Mouse (Mus musculus): ENCODE data around the gene Nebl. TPM values are rescaled to one million over a fixed set of nuclear protein-coding genes. Genes with fewer than 3 reads are reported as not detected.

Nebl gene
- polyA plus RNA-seq, 1 experiment from 2014 or later: 337 TPM

DNA sequence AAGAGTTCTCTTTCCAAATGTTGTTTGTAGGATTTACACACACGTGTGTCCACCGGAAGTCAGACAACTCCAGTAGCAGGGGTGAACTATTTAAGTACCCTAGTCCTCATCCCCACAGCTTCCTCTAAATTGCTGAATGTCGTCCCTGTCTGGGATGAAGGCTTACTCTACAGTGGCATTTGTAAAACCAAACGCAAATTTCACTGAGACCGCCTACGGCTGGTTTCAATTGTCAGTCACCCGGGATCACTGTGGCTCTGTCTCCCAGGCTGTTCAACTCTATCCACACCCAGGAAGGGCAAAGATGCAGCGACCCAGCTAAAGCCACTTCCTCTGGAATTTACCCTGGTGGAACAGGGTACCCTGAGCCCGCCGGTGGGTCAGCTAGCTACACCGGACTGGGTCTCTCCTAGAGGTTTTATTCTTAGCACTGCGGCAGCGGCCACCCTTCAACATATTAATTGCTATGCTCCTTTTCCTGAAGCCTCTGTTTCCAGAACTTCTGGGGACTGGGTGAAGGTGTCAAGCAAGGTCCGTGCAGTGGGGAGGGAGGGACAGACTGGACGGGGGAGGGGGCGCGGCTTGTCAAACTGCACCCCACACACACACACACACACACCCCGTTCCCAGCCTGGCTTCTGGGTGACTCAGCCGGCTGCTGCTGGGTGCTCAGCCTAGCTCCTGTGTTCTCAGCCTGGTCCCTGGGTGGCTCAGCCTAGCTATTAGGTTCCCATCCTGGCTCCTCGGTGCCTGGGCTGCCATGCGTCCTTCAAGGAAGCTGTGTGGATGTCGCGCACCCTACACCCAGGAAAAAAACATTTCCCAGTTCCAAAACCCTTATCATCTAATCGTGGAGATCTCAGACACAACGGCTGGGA lies 1.3 kb downstream of the Nebl start:
- H3K27ac ChIP-seq (ENCODE audit: poor library complexity, severe bottlenecking): no peak overlapping the region
- H3K9me3 ChIP-seq (replicated peaks): no peaks in the 10 kb centered on the region
- no peaks in the 10 kb centered on the region for H3K36me3 ChIP-seq
- peaks cover 25% of the 10 kb centered on the region; the same call in 1 of the 2 replicates for H3K27me3 ChIP-seq (replicated peaks)
- ATAC-seq (ENCODE audit: insufficient number of reproducible peaks, low FRiP score): 0 out of 2 replicates have a peak, but pooled peaks have one; percentile 15
- H3K9ac ChIP-seq: peak overlapping the region; percentile 73
- peak overlapping the region; percentile 97 for H3K4me2 ChIP-seq
- WGBS: 7% methylated on average over 25 of the region's 25 CpGs
- peaks cover 11% of the 10 kb centered on the region; the same call in 1 of the 2 replicates for H3K4me1 ChIP-seq (replicated peaks)
- H3K4me3 ChIP-seq: peak overlapping the region; percentile 62

DNA sequence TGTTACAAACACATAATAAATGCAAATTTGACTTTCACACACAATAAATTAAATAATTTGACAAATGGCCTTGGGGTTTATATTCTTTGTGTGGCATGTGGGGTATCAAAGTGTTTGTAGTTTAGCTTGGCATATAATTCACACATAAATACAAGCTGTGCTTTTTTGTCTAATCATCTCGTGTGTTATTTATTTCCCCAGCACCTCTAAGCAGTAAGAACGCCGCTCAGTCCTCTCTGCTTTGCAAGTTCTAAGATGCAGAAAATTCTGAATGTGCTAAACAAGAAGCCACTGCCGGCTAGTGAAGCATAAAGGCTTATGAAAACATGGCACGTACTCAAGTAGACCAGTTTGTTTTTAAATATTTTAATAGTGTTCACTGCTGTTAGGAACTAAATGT lies 6.9 kb downstream of the Nebl start:
- no peak for ATAC-seq (ENCODE audit: insufficient number of reproducible peaks, low FRiP score)
- Histone ChIP-seq H3K36me3 (no peaks in the 10 kb centered on the region), H3K27ac (ENCODE audit: poor library complexity, severe bottlenecking) (no peak overlapping the region), H3K27me3 (replicated peaks) (peaks cover 7% of the 10 kb centered on the region; the same call in 1 of the 2 replicates), H3K9me3 (replicated peaks) (no peaks in the 10 kb centered on the region), H3K4me2 (no peak overlapping the region), H3K9ac (no peak overlapping the region), H3K4me1 (replicated peaks) (peaks cover 9% of the 10 kb centered on the region), H3K4me3 (no peak overlapping the region)
- 81% methylated on average over 5 of the region's 5 CpGs for WGBS

DNA sequence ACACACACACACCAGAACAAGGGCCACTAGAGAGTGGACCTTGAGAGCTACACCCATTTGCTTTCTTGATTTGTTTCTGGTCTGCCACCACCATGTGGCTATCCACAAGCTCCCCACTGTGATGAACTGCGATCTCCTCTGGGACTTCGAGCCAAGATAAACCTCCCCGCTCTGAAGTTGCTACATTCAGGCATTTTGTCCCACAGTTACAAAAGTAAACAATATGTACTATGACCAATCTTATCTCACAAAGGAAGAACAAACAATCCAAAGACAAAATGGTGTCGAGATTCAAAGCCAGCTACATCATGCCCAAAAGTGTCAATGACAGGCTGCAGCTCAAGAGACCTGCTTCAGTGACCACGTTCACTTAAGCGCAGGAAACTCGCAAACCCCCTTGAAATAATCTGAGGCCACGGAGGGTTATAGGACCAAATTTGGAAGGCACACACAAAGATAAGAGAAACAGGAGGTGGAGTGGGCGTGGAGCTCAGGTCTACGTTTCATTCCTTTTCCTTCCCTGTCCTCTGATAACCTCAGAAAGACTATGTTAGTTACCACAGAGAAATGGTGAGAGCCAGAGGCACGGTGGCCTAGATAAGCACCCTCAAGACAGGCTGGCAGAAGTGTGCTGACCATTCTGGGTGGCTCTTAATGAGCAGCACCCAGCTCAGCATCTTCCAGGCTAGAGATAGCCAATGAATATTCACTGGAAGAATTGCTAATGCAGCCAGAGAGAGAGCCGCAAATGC lies 7.8 kb downstream of the Nebl start:
- Histone ChIP-seq H3K27me3 (replicated peaks) (no peaks in the 10 kb centered on the region; the same call in 1 of the 2 replicates), H3K4me2 (peak overlapping the region; percentile 48), H3K36me3 (no peaks in the 10 kb centered on the region), H3K27ac (ENCODE audit: poor library complexity, severe bottlenecking) (no peak overlapping the region), H3K4me1 (replicated peaks) (peaks cover 9% of the 10 kb centered on the region), H3K9me3 (replicated peaks) (no peaks in the 10 kb centered on the region), H3K9ac (no peak overlapping the region), H3K4me3 (no peak overlapping the region)
- no peak for ATAC-seq (ENCODE audit: insufficient number of reproducible peaks, low FRiP score)
- WGBS: 17% methylated on average over 12 of the region's 12 CpGs

DNA sequence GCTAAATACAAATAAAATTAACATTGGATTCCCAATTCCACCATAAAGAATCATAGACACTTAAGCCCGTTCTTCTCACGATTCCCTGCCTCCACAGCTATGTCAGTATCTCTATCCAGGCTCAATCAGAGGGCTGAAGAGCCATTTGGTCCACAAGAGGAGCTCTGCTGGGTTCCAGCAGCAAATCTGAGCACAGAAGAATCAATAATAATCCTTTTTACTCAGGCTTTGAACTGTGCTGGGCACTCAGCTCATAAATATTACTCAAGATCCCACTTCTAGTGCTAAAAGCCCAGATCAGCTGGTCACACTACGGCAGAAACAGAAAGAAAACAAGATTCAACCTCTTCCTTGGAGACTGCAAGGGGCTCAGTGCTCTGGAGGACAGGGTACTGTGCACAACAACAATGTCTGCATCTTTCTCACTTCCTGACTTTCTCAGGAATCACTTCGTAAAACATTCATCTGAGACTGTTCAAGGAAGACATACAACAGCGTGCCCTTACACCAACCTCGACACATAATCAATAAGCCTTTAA lies 10.0 kb downstream of the Nebl start:
- WGBS: 66% methylated on average over 6 of the region's 6 CpGs
- Histone ChIP-seq H3K36me3 (no peaks in the 10 kb centered on the region), H3K9me3 (replicated peaks) (no peaks in the 10 kb centered on the region), H3K4me1 (replicated peaks) (peaks cover 14% of the 10 kb centered on the region), H3K4me2 (no peak overlapping the region), H3K27ac (ENCODE audit: poor library complexity, severe bottlenecking) (no peak overlapping the region), H3K27me3 (replicated peaks) (no peaks in the 10 kb centered on the region; the same call in 1 of the 2 replicates), H3K9ac (no peak overlapping the region), H3K4me3 (no peak overlapping the region)
- no peak for ATAC-seq (ENCODE audit: insufficient number of reproducible peaks, low FRiP score)

DNA sequence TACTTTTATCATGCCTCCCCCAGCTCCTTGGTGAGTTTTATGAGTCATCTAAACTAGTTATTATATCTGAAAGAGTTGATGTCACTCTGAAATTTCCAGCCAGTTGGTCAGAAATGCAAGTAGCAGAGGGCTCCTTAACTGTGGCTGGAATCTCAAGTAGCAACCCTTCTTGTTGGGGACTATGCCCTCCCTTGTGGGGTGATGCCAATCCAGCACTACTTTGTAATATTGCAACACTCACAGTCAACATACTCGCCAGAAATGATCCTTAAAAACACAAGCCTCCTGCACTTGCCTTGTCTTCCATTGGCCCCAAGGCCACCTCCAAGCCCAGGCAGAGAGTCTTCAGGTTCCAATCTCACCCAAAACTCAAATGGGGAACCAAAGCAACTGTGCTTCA lies 13.0 kb downstream of the Nebl start:
- H3K27ac ChIP-seq (ENCODE audit: poor library complexity, severe bottlenecking): no peak overlapping the region
- H3K4me2 ChIP-seq: no peak overlapping the region
- H3K9me3 ChIP-seq (replicated peaks): no peaks in the 10 kb centered on the region
- no peaks in the 10 kb centered on the region for H3K36me3 ChIP-seq
- H3K27me3 ChIP-seq (replicated peaks): no peaks in the 10 kb centered on the region
- peaks cover 8% of the 10 kb centered on the region for H3K4me1 ChIP-seq (replicated peaks)
- ATAC-seq (ENCODE audit: insufficient number of reproducible peaks, low FRiP score): no peak
- no peak overlapping the region for H3K9ac ChIP-seq
- no peak overlapping the region for H3K4me3 ChIP-seq
- WGBS: 67% methylated on average over 1 of the region's 1 CpGs

DNA sequence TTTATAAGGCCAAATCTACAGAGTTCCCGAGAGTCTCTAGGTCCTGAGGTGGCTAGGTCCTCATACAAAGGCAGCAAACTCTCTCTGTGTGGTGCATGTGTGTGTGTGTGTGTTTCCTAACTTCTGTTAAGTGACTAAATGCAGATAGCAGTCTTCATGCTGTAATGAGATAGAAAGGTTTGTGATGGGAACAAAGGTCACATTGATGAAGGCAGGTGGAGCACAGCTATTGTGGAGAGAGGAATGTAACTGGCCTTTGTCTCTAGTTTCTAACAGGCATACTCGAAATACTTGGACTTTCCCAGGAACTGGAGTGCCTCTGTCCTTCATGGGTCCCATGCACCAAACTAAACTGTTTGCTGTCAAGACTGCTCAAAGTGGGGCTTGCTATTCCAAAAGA lies 14.1 kb downstream of the Nebl start:
- Histone ChIP-seq H3K27ac (ENCODE audit: poor library complexity, severe bottlenecking) (no peak overlapping the region), H3K4me1 (replicated peaks) (peaks cover 5% of the 10 kb centered on the region; the same call in 1 of the 2 replicates), H3K9me3 (replicated peaks) (no peaks in the 10 kb centered on the region), H3K4me2 (no peak overlapping the region), H3K9ac (no peak overlapping the region), H3K27me3 (replicated peaks) (no peaks in the 10 kb centered on the region), H3K36me3 (no peaks in the 10 kb centered on the region), H3K4me3 (no peak overlapping the region)
- no peak for ATAC-seq (ENCODE audit: insufficient number of reproducible peaks, low FRiP score)
- 46% methylated on average over 2 of the region's 2 CpGs for WGBS

DNA sequence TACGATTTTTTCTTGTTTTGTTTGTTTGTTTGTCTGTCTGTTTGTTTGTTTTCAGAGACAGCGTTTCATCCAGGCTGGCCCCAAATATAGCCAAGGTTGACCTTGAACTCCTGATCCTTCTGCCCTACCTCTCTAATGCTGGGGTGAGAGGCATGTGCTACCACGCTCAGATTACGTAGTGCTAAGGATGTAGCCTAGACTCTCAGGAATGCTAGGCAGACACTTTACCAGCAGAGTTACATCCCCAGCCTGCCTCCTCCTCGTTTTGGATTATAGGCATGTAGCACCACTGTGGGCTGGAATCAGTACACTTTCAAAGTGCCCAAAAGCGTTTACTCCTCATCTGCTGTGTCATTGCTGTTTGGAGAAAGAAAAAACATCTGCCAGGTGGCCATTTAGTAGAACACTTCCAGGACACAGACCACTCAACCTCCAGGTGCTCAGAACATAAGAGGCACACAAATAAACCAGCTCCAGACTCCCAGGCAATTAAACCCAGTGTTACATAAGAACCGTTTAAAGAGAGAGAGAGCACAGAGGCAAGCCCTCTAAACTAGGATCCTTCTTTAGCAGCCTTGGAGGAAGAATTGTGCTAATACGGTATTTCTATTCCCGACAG lies 16.0 kb downstream of the Nebl start:
- no peak overlapping the region for H3K4me2 ChIP-seq
- H3K9me3 ChIP-seq (replicated peaks): no peaks in the 10 kb centered on the region
- H3K9ac ChIP-seq: no peak overlapping the region
- no peak overlapping the region for H3K27ac ChIP-seq (ENCODE audit: poor library complexity, severe bottlenecking)
- H3K4me3 ChIP-seq: no peak overlapping the region
- H3K36me3 ChIP-seq: no peaks in the 10 kb centered on the region
- WGBS: 67% methylated on average over 9 of the region's 9 CpGs
- H3K27me3 ChIP-seq (replicated peaks): no peaks in the 10 kb centered on the region
- ATAC-seq (ENCODE audit: insufficient number of reproducible peaks, low FRiP score): no peak
- peaks cover 5% of the 10 kb centered on the region; the same call in 1 of the 2 replicates for H3K4me1 ChIP-seq (replicated peaks)

DNA sequence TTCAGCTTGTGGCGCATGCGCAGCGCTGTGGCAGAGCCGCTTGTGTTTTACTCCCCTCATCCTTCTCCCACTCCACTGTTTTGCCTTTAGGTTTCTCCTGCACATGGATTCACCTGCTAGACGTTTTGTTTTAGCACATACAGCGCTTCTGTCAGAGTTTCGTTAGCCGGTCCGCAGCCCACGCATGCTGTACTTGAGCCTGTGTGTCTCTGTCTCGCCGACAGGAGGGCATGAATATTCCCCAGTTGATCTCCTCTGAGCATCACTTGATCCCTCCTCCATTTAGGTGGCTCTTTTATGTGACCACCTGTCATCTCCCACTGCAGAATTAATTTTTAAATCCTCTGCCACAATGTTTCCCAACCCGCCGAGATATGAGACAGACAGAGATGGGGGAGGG lies 16.6 kb downstream of the Nebl start:
- no peak overlapping the region for H3K27ac ChIP-seq (ENCODE audit: poor library complexity, severe bottlenecking)
- WGBS: 81% methylated on average over 14 of the region's 14 CpGs
- no peak overlapping the region for H3K4me2 ChIP-seq
- peaks cover 5% of the 10 kb centered on the region; the same call in 1 of the 2 replicates for H3K4me1 ChIP-seq (replicated peaks)
- H3K9me3 ChIP-seq (replicated peaks): no peaks in the 10 kb centered on the region
- no peaks in the 10 kb centered on the region for H3K27me3 ChIP-seq (replicated peaks)
- ATAC-seq (ENCODE audit: insufficient number of reproducible peaks, low FRiP score): no peak
- H3K9ac ChIP-seq: no peak overlapping the region
- H3K36me3 ChIP-seq: no peaks in the 10 kb centered on the region
- no peak overlapping the region for H3K4me3 ChIP-seq

DNA sequence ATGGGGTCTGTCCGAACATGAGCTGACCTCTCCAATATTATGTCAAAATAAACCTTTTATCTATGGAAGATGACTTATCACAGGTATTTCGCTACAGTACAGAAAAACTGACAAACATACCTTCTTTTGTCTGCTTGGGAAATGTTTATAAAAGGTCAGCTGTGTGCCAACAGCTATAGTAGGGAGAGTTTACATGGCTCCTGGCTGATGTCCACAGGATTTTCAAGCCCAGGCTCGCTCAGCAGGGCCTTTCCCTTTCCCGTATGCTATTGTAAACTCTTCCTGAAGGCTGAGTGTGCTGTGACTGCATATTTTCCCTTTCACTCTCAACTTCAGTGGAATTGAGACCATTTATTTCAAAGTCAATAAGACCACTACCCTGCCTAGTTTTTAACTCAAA lies 17.1 kb downstream of the Nebl start:
- Histone ChIP-seq H3K27ac (ENCODE audit: poor library complexity, severe bottlenecking) (no peak overlapping the region), H3K9me3 (replicated peaks) (no peaks in the 10 kb centered on the region), H3K36me3 (no peaks in the 10 kb centered on the region), H3K9ac (no peak overlapping the region), H3K27me3 (replicated peaks) (no peaks in the 10 kb centered on the region), H3K4me2 (no peak overlapping the region), H3K4me3 (no peak overlapping the region), H3K4me1 (replicated peaks) (peaks cover 5% of the 10 kb centered on the region; the same call in 1 of the 2 replicates)
- WGBS: 53% methylated on average over 4 of the region's 4 CpGs
- ATAC-seq (ENCODE audit: insufficient number of reproducible peaks, low FRiP score): no peak

DNA sequence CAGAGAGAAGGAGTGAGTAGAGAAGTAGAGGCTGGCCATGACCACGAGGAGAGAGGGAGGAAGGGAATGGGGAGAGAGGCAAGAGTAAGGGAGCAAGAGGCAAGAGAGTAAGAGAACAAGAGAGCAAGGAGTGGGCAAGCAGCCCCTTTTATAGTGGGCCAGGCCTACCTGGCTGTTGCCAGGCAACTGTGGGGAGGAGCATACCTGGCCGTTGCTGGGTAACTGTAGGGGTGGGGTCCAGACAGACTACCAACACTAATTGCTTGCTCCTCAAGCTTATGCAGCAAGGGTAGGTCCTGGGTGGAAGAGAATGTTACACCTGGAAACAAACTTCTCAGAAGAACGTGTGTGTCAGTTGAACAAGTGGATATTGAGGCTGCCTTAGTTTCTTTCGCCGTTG lies 20.0 kb downstream of the Nebl start:
- H3K9ac ChIP-seq: no peak overlapping the region
- 84% methylated on average over 5 of the region's 5 CpGs for WGBS
- H3K4me3 ChIP-seq: no peak overlapping the region
- no peak overlapping the region for H3K27ac ChIP-seq (ENCODE audit: poor library complexity, severe bottlenecking)
- no peaks in the 10 kb centered on the region for H3K27me3 ChIP-seq (replicated peaks)
- no peaks in the 10 kb centered on the region for H3K9me3 ChIP-seq (replicated peaks)
- no peak for ATAC-seq (ENCODE audit: insufficient number of reproducible peaks, low FRiP score)
- H3K4me2 ChIP-seq: no peak overlapping the region
- H3K4me1 ChIP-seq (replicated peaks): no peaks in the 10 kb centered on the region
- no peaks in the 10 kb centered on the region for H3K36me3 ChIP-seq

DNA sequence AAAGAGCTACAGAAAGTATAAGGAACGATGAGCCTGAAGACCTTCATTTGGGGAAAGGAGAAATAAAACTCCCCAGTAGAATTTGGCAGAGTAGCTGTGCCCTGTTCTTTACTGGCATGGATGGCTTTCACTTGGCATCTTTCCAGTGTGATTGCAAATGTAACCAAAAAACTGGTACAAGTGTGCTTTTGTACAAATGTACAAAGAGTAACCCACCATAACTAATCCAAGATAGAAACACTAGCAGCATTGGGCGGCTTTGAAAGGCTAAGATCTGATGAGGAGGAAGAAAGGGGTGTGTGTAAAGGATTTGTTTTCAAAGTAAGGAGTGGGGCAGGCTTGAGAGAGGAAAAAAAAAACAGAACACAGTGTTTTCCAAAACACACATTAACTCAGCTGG lies 21.2 kb downstream of the Nebl start:
- H3K27me3 ChIP-seq (replicated peaks): no peaks in the 10 kb centered on the region
- H3K9ac ChIP-seq: no peak overlapping the region
- H3K4me3 ChIP-seq: no peak overlapping the region
- no peaks in the 10 kb centered on the region for H3K36me3 ChIP-seq
- WGBS: 79% methylated on average over 2 of the region's 2 CpGs
- H3K27ac ChIP-seq (ENCODE audit: poor library complexity, severe bottlenecking): no peak overlapping the region
- no peaks in the 10 kb centered on the region for H3K9me3 ChIP-seq (replicated peaks)
- ATAC-seq (ENCODE audit: insufficient number of reproducible peaks, low FRiP score): no peak
- no peaks in the 10 kb centered on the region for H3K4me1 ChIP-seq (replicated peaks)
- no peak overlapping the region for H3K4me2 ChIP-seq

All from heart, embryonic 12.5 days (tissue).